Mouse (Mus musculus): ENCODE measurements around the gene Rep15. TPM values are rescaled to one million over a fixed set of nuclear protein-coding genes. Genes with fewer than 3 reads are reported as not detected.
A peak's percentile ranks its signal among the peaks of the same experiment; 100 is the strongest.

The Rep15 gene
- polyA plus RNA-seq, 1 experiment: 0.16 TPM

- TF ChIP-seq POLR2A (IDR thresholded peaks at IDR 0.05; ENCODE audit: control insufficient read depth, extremely low read depth, insufficient read depth, low read length, poor library complexity) (no peak), CTCF (IDR thresholded peaks at IDR 0.05; ENCODE audit: borderline replicate concordance, control insufficient read depth, extremely low read depth, insufficient read depth, low read length, poor library complexity) (no peak)
- H3K27ac ChIP-seq (ENCODE audit: control insufficient read depth, insufficient read depth, low read length): no peak overlapping the region
- no peaks in the 10 kb centered on the region for H3K36me3 ChIP-seq (ENCODE audit: control insufficient read depth, insufficient read depth, low read length)
Observed at GRCm38 (mm10) chr6:147023568-147023967, 8.8 kb upstream of the Rep15 start.

DNA sequence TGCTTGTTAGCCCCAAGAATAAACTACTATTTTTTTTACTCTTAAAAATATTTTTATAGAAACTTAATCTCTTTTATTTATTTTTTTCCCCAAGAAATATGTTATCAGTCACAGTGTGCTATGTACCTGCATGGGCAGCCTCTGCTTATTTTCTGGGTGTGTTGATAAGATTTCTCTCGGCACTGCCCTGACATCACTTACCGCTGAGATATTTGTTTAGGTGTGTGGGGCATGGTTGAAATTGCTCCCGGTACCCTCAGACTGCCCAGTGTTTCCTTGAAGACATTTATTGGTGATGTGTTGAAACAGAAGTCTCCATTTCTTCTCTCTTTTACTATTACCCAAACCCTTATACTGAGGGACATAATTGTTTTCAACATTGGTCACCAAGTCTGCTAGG, 7.6 kb upstream of the Rep15 start:
- Histone ChIP-seq H3K36me3 (ENCODE audit: control insufficient read depth, insufficient read depth, low read length) (no peaks in the 10 kb centered on the region), H3K27ac (ENCODE audit: control insufficient read depth, insufficient read depth, low read length) (no peak overlapping the region)

More at GRCm38 (mm10) chr6:147023568-147023967, 8.8 kb upstream of the Rep15 start:
- H3K4me3 ChIP-seq (ENCODE audit: control insufficient read depth, insufficient read depth, low read length): no peak overlapping the region
- H3K4me1 ChIP-seq (replicated peaks; ENCODE audit: control insufficient read depth, insufficient read depth, low read length): no peaks in the 10 kb centered on the region
- no peaks in the 10 kb centered on the region for H3K27me3 ChIP-seq (ENCODE audit: control insufficient read depth, insufficient read depth, low read length)
- no peak for DNase-seq

DNA sequence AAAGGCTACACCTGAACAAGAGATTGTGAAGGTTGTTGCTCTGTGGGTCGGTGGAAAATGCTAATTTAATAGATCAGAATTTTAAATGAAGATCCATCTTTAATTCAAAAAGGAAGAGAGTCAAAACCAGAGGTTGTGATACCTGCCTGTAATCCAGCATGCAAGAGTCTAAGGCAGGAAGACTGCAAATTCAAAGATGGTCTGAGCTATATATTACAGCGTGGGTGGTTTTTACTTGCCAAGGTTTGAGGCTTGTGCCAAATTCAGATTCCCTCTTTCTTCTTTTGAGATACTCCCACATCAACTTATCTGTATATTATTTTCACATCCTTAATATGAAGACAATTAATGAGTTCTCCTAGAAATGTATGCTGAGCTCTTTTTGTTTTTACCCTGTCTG, 4.0 kb upstream of the Rep15 start:
- no peaks in the 10 kb centered on the region for H3K27me3 ChIP-seq (ENCODE audit: control insufficient read depth, insufficient read depth, low read length)
- DNase-seq: no peak
- no peak overlapping the region for H3K4me3 ChIP-seq (ENCODE audit: control insufficient read depth, insufficient read depth, low read length)
- H3K4me1 ChIP-seq (replicated peaks; ENCODE audit: control insufficient read depth, insufficient read depth, low read length): peaks cover 6% of the 10 kb centered on the region
- TF ChIP-seq POLR2A (IDR thresholded peaks at IDR 0.05; ENCODE audit: control insufficient read depth, extremely low read depth, insufficient read depth, low read length, poor library complexity) (no peak), CTCF (IDR thresholded peaks at IDR 0.05; ENCODE audit: borderline replicate concordance, control insufficient read depth, extremely low read depth, insufficient read depth, low read length, poor library complexity) (no peak)
- H3K36me3 ChIP-seq (ENCODE audit: control insufficient read depth, insufficient read depth, low read length): no peaks in the 10 kb centered on the region
- 95% methylated on average over 2 of the region's 2 CpGs for WGBS
- no peak overlapping the region for H3K27ac ChIP-seq (ENCODE audit: control insufficient read depth, insufficient read depth, low read length)

More for the DNA sequence above, 7.6 kb upstream of the Rep15 start:
- TF ChIP-seq POLR2A (IDR thresholded peaks at IDR 0.05; ENCODE audit: control insufficient read depth, extremely low read depth, insufficient read depth, low read length, poor library complexity) (no peak), CTCF (IDR thresholded peaks at IDR 0.05; ENCODE audit: borderline replicate concordance, control insufficient read depth, extremely low read depth, insufficient read depth, low read length, poor library complexity) (no peak)
- Histone ChIP-seq H3K4me1 (replicated peaks; ENCODE audit: control insufficient read depth, insufficient read depth, low read length) (no peaks in the 10 kb centered on the region), H3K4me3 (ENCODE audit: control insufficient read depth, insufficient read depth, low read length) (no peak overlapping the region), H3K27me3 (ENCODE audit: control insufficient read depth, insufficient read depth, low read length) (no peaks in the 10 kb centered on the region)
- DNase-seq: no peak
- WGBS: 94% methylated on average over 3 of the region's 3 CpGs

- no peak overlapping the region for H3K27ac ChIP-seq (ENCODE audit: control insufficient read depth, insufficient read depth, low read length)
- WGBS: 97% methylated on average over 9 of the region's 9 CpGs
- peaks cover 6% of the 10 kb centered on the region for H3K4me1 ChIP-seq (replicated peaks; ENCODE audit: control insufficient read depth, insufficient read depth, low read length)
- H3K27me3 ChIP-seq (ENCODE audit: control insufficient read depth, insufficient read depth, low read length): no peaks in the 10 kb centered on the region
- no peak for DNase-seq
- no peaks in the 10 kb centered on the region for H3K36me3 ChIP-seq (ENCODE audit: control insufficient read depth, insufficient read depth, low read length)
- H3K4me3 ChIP-seq (ENCODE audit: control insufficient read depth, insufficient read depth, low read length): no peak overlapping the region
- TF ChIP-seq POLR2A (IDR thresholded peaks at IDR 0.05; ENCODE audit: control insufficient read depth, extremely low read depth, insufficient read depth, low read length, poor library complexity) (no peak), CTCF (IDR thresholded peaks at IDR 0.05; ENCODE audit: borderline replicate concordance, control insufficient read depth, extremely low read depth, insufficient read depth, low read length, poor library complexity) (no peak)
Observed at GRCm38 (mm10) chr6:147029591-147029990, 2.8 kb upstream of the Rep15 start.

DNA sequence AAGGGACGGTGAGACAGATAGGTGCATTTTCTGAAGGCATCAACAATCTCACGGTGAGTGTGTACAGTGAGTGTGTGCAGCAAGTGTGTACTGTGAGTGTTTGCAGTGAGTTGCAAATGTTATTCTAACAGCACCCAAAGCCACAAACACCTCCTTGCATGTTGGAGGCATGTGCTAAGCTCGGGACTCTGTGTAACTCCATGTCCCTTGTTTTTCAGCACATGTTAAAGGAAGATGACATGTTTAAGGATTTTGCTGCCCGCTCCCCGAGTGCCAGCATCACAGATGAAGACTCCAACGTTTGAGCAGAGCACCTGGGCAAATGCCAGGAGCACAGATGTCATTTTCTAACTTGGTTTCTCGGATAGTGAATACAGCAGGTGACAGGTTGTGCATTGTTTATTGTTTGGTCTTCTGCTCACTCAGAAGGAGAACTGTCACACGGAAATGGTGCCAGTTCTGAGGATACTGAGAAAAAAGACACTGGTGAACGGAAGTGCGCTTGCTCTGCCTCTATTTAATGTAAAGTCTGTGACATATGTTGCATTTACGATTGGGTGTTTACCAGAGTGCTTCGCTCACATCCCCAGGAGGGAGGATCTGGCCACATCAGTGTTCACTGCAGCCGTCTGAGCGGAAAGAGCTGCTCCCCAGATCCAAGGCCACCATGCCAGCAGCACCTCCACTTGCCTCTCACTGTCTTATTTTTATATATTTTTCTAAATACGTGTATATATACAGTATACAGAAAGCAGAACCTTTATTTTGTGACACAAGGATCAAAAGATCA, 2.1 kb upstream of the Rep15 start:
- 94% methylated on average over 15 of the region's 15 CpGs for WGBS
- H3K36me3 ChIP-seq (ENCODE audit: control insufficient read depth, insufficient read depth, low read length): no peaks in the 10 kb centered on the region
- no peak for DNase-seq

DNA sequence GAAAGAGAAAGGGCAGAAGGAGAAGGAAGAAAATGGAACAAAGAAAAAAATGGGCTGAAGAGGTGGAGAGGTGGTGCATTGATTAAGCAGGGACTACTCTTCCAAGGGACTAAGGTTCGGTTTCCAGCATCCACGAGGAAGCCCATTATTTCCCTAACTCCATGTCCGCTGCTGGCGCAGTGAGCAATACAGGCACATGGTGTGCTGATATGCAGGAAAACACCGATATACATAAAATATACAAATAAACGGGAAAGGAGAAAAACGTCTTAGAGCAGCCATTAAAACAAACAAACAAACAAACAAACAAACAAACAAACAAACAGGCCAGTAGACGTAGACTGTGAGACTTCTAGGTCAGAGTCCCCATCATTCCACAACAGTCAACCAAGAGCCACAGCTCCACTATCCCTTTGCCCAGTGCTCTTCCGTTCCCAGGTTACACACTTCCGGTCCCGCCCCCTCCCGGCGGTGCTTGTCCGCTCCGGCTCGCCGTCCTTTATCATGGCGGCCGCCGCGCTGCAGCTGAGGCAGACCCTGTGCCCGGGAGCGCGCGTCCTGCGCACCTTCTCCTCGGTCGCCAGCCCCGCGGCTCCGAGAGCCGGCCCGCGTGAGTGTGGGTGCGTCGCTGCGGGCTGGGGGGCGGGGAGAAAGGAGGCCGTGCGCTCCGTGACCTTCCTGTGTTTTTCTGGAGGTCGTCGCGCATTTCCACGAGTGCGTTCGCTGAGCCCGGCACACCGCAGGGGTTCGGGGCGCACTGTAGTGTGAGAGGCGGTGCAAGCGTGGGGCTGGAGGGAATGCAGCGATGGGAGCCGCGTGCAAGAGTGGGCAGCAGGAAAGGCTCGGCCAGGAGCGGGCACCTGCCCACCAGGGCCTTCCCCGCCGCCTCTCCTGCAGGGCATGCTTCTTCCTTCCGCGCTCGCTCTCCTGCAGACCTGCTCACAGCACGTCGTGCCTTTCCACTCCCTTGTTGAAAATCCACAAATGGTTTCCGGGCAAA, 10.2 kb downstream of the Rep15 start, which contains the start of gene Mrps35:
Gene Mrps35 (plus strand): TSS at position 474 of the 1,000 bp plus-strand sequence.
- Histone ChIP-seq H3K36me3 (ENCODE audit: control insufficient read depth, insufficient read depth, low read length) (no peaks in the 10 kb centered on the region), H3K27ac (ENCODE audit: control insufficient read depth, insufficient read depth, low read length) (no peak within 1 kb of the TSS; the same call in 1 of the 2 replicates), H3K4me3 (ENCODE audit: control insufficient read depth, insufficient read depth, low read length) (peak within 1 kb of the TSS; percentile 85), H3K27me3 (ENCODE audit: control insufficient read depth, insufficient read depth, low read length) (no peaks in the 10 kb centered on the region), H3K4me1 (replicated peaks; ENCODE audit: control insufficient read depth, insufficient read depth, low read length) (peaks cover 4% of the 10 kb centered on the region)
- TF ChIP-seq CTCF (IDR thresholded peaks at IDR 0.05; ENCODE audit: borderline replicate concordance, control insufficient read depth, extremely low read depth, insufficient read depth, low read length, poor library complexity) (peak; percentile 31; the same call in 1 of the 2 replicates), POLR2A (IDR thresholded peaks at IDR 0.05; ENCODE audit: control insufficient read depth, extremely low read depth, insufficient read depth, low read length, poor library complexity) (peak; percentile 91)
- DNase-seq: peak; percentile 90
- 5% methylated on average over 66 of the region's 66 CpGs for WGBS

More for the DNA sequence above, 2.1 kb upstream of the Rep15 start:
- Histone ChIP-seq H3K27ac (ENCODE audit: control insufficient read depth, insufficient read depth, low read length) (no peak overlapping the region), H3K4me1 (replicated peaks; ENCODE audit: control insufficient read depth, insufficient read depth, low read length) (peaks cover 6% of the 10 kb centered on the region), H3K27me3 (ENCODE audit: control insufficient read depth, insufficient read depth, low read length) (no peaks in the 10 kb centered on the region), H3K4me3 (ENCODE audit: control insufficient read depth, insufficient read depth, low read length) (no peak overlapping the region)
- no peak for TF ChIP-seq CTCF (IDR thresholded peaks at IDR 0.05; ENCODE audit: borderline replicate concordance, control insufficient read depth, extremely low read depth, insufficient read depth, low read length, poor library complexity)
- TF ChIP-seq POLR2A (IDR thresholded peaks at IDR 0.05; ENCODE audit: control insufficient read depth, extremely low read depth, insufficient read depth, low read length, poor library complexity): no peak

Measured in thymus, adult 2 months (tissue).